Mouse (Mus musculus): ENCODE data around the gene Pold1.

The Pold1 gene

DNA sequence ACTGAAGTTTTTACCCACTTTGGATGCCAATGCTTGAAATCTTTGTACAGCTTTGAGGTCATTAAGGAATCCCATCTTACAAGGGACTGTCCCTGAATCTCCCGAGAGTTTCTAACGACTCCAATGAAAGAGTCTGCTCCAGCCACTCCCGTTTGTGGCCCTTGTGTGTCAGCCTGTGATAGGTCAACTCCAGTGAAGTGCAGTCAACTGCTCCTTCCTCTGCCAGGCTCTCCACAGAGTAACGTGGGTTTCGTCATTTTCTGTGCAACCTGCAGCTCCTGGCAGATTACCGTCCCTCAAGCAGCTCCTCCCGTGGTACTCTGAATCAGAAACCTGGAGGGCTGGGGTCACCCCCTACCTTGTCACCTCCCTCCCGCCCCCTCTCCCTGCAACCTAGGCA, 14.6 kb upstream of the Pold1 start:
- CTCF ChIA-PET: interaction anchor here in 2 of 4 experiments (0.6 to 1.6 kb wide), 7 partner anchors 41 to 130 kb away, joined by 3 to 13 read pairs (median 4); no protein-coding TSS in a partner anchor
- POLR2A ChIA-PET: interaction anchor here in 3 of 4 experiments (0.6 to 1.0 kb wide), 5 partner anchors 27 to 1021 kb away, joined by 3 to 6 read pairs (median 5); partner anchors contain the start of gene Kcnc3 (in 1 of the 3)

GRCm38 (mm10) chr7:44560435-44561400, 12.1 kb upstream of the Pold1 start:
- ChIA-PET POLR2A (interaction anchor here in 3 of 4 experiments (0.6 to 2.4 kb wide), 25 partner anchors 11 to 369 kb away, joined by 3 to 11 read pairs (median 3); partner anchors contain the start of genes Emc10 (in 2 of the 3), Fam71e1 (in 2 of the 3), Kcnc3 (in 2 of the 3) and Pold1 (in 2 of the 3)), CTCF (interaction anchor here (0.5 to 3.3 kb wide), 55 partner anchors 9 to 916 kb away, joined by 3 to 28 read pairs (median 4); partner anchors contain the start of genes Pold1 (in 2 of the 4), 1700028J19Rik (in 1 of the 4), 2410002F23Rik (in 1 of the 4) and Emc10 (in 1 of the 4))

- ChIA-PET CTCF (interaction anchor here in 1 of 4 experiments (0.6 kb wide), 1 partner anchor 17 kb away, joined by 6 read pairs; no protein-coding TSS in a partner anchor), POLR2A (interaction anchor here in 1 of 4 experiments (1.0 to 1.6 kb wide), 2 partner anchors 9 to 33 kb away, joined by 4 read pairs; partner anchors contain the start of genes Kcnc3 and Pold1)
Measured at GRCm38 (mm10) chr7:44557629-44558028, 9.0 kb upstream of the Pold1 start.

- POLR2A ChIA-PET: interaction anchor here in 3 of 4 experiments (0.6 to 4.2 kb wide), 32 partner anchors 10 to 432 kb away, joined by 3 to 23 read pairs (median 3); partner anchors contain the start of genes Il4i1 (in 2 of the 3), Kcnc3 (in 2 of the 3), Nup62 (in 2 of the 3) and Emc10 (in 1 of the 3)
- CTCF ChIA-PET: interaction anchor here in 3 of 4 experiments (0.6 to 1.6 kb wide), 13 partner anchors 18 to 269 kb away, joined by 3 to 5 read pairs (median 3); partner anchors contain the start of genes Emc10 (in 1 of the 3) and Fam71e1 (in 1 of the 3)
Measured at GRCm38 (mm10) chr7:44553826-44554225, 5.2 kb upstream of the Pold1 start, which contains the start of gene Nr1h2. Gene Nr1h2, minus strand, starts transcription at chr7:44553951.

DNA sequence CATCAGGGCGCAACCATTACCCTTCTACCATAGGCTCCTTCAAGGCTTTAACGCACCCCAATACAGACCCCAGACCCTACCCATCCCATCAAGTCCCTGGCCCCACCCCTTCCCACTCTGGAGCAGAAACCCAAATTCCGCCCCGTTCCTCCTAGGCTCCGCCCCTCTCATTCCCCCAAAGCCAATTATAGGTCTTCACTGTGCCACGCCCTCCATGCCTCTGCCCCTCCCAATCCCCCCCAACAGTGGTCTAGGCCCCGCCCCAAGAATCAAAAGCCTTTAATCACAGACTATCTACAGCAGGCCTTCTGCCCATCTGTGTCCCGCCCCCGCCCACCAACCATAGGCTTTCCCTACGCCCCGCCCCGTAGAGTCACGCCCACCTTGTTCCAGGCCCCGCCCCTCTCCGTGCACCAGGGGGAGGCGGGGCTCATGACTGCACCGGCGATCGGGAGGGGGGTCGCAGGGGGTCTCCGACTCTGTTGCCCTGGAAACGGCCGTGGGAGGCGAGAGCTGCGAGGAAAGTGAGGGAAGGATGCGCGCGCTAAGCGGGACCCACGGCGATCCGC, 4.6 kb upstream of the Pold1 start:
- POLR2A ChIA-PET: interaction anchor here in 3 of 4 experiments (0.6 to 4.2 kb wide), 22 partner anchors 11 to 433 kb away, joined by 3 to 23 read pairs (median 4); partner anchors contain the start of genes Kcnc3 (in 2 of the 3), Emc10 (in 1 of the 3), Fam71e1 (in 1 of the 3) and Il4i1 (in 1 of the 3)
- CTCF ChIA-PET: interaction anchor here in 2 of 4 experiments (0.6 to 1.3 kb wide), 4 partner anchors 23 to 64 kb away, joined by 3 to 5 read pairs (median 3); partner anchors contain the start of genes Emc10 (in 1 of the 2) and Fam71e1 (in 1 of the 2)

DNA sequence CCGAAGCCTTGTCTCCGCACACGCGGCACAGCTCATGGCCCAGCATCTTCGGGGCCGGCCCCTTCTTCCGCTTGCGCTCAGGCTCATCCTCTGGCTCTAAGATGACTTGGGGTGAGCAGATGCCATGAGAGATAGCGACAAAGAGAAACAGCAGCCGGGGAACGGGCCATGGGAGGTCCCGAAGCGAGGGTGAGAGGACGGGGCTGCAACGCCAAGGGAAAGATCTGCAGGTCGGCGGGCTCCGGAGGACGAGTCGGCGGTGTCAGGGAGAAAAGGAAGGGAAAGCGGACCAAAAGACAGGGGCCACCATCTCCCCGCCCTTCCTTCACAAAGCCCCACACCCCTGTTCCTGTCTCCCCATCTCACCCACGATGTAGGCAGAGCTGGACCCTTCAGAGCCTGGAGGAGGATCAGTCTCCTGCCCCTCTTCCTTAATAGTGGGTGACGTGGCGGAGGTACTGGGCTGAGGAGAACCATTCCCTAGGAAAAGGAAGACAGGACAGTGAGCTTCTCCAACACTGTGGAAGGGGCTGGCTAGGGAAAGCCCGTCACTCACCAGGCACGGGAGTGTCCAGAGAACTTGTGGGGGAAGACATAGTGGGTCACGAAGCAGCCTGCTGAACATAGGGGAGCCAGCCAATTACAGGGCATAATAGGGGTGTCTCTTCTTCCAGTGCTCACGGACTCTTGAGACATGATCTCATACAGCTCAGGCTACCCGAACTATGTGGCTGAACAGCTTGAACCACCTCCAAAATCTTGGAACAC, 3.7 kb upstream of the Pold1 start:
- ChIA-PET CTCF (interaction anchor here in 3 of 4 experiments (0.5 to 1.7 kb wide), 8 partner anchors 8 to 56 kb away, joined by 3 to 6 read pairs (median 3); partner anchors contain the start of genes Emc10 (in 1 of the 3) and Fam71e1 (in 1 of the 3)), POLR2A (interaction anchor here in 2 of 4 experiments (0.5 to 4.2 kb wide), 17 partner anchors 9 to 298 kb away, joined by 3 to 23 read pairs (median 4); partner anchors contain the start of genes Kcnc3 (in 2 of the 2), Atf5 (in 1 of the 2), Emc10 (in 1 of the 2) and Fam71e1 (in 1 of the 2))

DNA sequence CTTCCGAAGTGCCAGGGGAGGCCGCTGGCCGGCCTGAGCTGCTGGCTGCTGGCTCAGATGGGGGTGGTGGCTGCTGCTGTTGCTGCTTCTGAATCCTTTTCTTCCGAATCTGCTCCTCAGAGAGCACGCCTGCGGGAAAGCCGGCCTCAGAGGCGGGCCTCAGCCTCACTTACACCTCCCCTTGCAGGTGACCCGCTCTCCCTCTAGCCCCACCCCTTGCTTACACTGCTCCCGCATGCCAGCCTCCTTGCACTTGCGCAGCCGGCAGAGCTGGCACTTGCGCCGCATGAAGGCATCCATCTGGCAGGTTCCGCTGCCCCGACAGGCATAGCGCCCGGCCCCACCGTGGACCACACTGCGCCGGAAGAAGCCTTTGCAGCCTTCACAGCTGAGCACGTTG, 3.1 kb upstream of the Pold1 start:
- POLR2A ChIA-PET: interaction anchor here in 2 of 4 experiments (0.9 to 4.2 kb wide), 16 partner anchors 9 to 298 kb away, joined by 3 to 23 read pairs (median 4); partner anchors contain the start of genes Atf5 (in 1 of the 2), Emc10 (in 1 of the 2), Fam71e1 (in 1 of the 2) and Il4i1 (in 1 of the 2)
- CTCF ChIA-PET: interaction anchor here in 3 of 4 experiments (0.5 to 1.7 kb wide), 8 partner anchors 9 to 55 kb away, joined by 3 to 6 read pairs (median 3); partner anchors contain the start of genes Emc10 (in 1 of the 3) and Fam71e1 (in 1 of the 3)

- ChIA-PET POLR2A (interaction anchor here in 2 of 4 experiments (0.9 to 4.2 kb wide), 11 partner anchors 9 to 157 kb away, joined by 3 to 23 read pairs (median 4); partner anchors contain the start of gene Kcnc3 (in 1 of the 2)), CTCF (interaction anchor here in 3 of 4 experiments (0.8 to 1.7 kb wide), 5 partner anchors 9 to 55 kb away, joined by 3 to 6 read pairs (median 3); partner anchors contain the start of genes Emc10 (in 1 of the 3) and Fam71e1 (in 1 of the 3))
Measured at GRCm38 (mm10) chr7:44551301-44551700, 2.7 kb upstream of the Pold1 start.

DNA sequence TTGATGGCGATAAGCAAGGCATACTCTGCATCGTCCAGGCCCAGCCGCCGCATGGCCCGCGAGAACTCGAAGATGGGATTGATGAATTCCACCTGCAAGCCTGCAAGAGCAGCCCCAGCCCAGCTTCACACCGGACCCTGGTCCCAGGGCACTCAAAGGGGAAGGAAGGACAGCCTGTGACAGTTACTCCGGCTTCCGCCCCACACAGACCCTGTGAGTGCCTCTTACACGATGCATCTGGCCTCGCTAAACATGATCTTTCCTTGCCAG, 1.7 kb upstream of the Pold1 start:
- ChIA-PET CTCF (interaction anchor here in 1 of 4 experiments (5.6 kb wide), 1 partner anchor 23 kb away, joined by 71 read pairs; no protein-coding TSS in a partner anchor), POLR2A (interaction anchor here in 2 of 4 experiments (0.6 to 5.3 kb wide), 4 partner anchors 13 to 40 kb away, joined by 3 to 48 read pairs (median 12); partner anchors contain the start of gene Kcnc3 (in 1 of the 2))

DNA sequence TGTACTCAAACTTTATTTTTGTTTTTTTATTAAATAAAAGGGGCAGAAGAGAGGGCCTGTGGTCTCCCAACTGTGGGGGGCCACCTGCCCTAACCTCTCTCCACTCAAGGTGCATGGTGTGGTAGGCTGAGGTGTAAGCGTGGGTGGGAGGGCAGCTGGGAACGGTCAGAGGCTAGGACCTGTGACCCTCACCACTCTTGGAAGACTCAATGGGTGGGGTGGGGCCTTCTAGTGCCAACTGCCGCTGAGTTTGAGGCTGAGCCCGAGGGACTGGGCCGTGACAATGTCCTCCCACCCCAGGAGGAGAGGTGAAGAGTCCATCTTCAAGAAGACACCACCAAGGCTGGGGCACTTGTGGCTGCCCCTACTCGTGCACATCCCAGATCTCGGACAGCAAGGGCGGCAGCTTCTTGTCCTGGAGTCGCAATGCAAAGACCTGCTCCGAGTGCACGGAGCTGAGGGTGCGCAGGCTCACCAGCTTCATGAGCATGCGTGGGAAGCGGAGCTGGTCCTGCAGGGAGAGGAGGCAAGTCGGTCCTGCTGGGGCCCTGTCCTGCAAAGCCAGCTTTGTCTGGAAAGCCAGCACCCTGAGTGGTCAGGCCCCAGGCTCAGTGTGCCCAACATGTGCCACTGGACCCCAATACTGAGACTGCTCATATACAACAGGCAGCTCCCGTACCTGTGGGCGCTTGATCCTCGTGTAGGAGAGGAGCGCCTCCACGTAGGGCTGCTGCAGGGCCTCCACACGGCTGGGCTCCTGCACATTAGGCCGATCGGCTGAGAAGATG, 1.2 kb upstream of the Pold1 start:
- CTCF ChIA-PET: interaction anchor here in 2 of 4 experiments (1.4 to 5.6 kb wide), 4 partner anchors 22 to 98 kb away, joined by 4 to 71 read pairs (median 10); no protein-coding TSS in a partner anchor

GRCm38 (mm10) chr7:44547725-44548124, 924 bp downstream of the Pold1 start:
- CTCF ChIA-PET: interaction anchor here (0.8 to 5.6 kb wide), 24 partner anchors 9 to 285 kb away, joined by 3 to 71 read pairs (median 5); partner anchors contain the start of genes Kcnc3 (in 1 of the 4) and Spib (in 1 of the 4)
- POLR2A ChIA-PET: interaction anchor here in 3 of 4 experiments (0.5 to 5.3 kb wide), 37 partner anchors 8 to 767 kb away, joined by 3 to 49 read pairs (median 5); partner anchors contain the start of genes Kcnc3 (in 2 of the 3), Atf5 (in 1 of the 3), Emc10 (in 1 of the 3) and Fam71e1 (in 1 of the 3)

More for the DNA sequence above, 1.2 kb upstream of the Pold1 start:
- POLR2A ChIA-PET: interaction anchor here in 3 of 4 experiments (0.6 to 5.3 kb wide), 9 partner anchors 11 to 267 kb away, joined by 3 to 48 read pairs (median 4); partner anchors contain the start of genes Atf5 (in 1 of the 3), Il4i1 (in 1 of the 3), Kcnc3 (in 1 of the 3) and Nup62 (in 1 of the 3)

DNA sequence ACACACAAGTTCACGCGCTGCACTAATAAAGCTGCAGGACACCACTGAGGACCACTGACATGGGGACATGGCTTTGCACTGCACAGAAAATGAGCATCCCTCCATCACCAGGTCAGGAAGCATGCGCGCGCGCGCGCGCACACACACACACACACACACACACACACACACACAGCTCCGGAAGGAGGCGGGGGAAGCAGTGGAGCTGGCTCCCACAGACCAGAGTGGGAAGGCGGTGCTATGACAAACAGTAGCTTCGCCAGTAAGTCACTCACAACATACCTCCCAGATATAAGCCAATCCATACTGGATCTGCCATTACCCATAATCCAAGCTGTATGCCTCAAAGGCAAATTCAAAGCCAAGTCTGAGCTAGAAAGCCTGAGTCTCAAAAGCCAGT, 1.6 kb downstream of the Pold1 start:
- ChIA-PET POLR2A (interaction anchor here in 3 of 4 experiments (0.7 to 5.3 kb wide), 23 partner anchors 8 to 303 kb away, joined by 3 to 49 read pairs (median 5); partner anchors contain the start of genes Kcnc3 (in 2 of the 3) and Spib (in 1 of the 3)), CTCF (interaction anchor here in 3 of 4 experiments (0.6 to 5.6 kb wide), 19 partner anchors 8 to 284 kb away, joined by 3 to 71 read pairs (median 3); partner anchors contain the start of genes Kcnc3 (in 1 of the 3) and Spib (in 1 of the 3))

DNA sequence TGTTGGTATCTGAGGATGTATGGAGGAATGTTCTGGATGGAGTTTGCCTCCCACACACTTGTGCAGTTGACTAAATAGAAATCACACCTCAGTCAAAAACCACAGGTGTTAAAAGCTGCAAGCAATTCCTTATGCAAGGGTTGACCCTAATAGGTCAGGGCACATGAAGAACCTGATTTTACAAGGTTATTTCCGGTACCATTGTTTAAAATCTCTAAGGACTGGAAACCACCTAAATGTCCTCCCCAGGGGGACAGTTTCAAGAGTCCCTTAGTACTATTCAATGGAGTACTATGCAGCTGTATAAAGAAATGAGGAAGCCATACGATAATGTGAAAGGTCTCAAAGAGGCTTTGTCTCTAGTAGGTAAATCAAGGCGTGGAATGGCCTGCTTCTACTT, 2.4 kb downstream of the Pold1 start:
- CTCF ChIA-PET: interaction anchor here in 3 of 4 experiments (0.6 to 5.6 kb wide), 16 partner anchors 11 to 283 kb away, joined by 3 to 71 read pairs (median 4); partner anchors contain the start of genes Kcnc3 (in 1 of the 3) and Spib (in 1 of the 3)

GRCm38 (mm10) chr7:44543071-44543470, 5.6 kb downstream of the Pold1 start:
- ChIA-PET POLR2A (interaction anchor here in 3 of 4 experiments (0.5 to 6.0 kb wide), 14 partner anchors 9 to 307 kb away, joined by 3 to 40 read pairs (median 4); partner anchors contain the start of genes 1700028J19Rik (in 1 of the 3) and 2410002F23Rik (in 1 of the 3)), CTCF (interaction anchor here in 3 of 4 experiments (0.6 to 2.0 kb wide), 7 partner anchors 11 to 629 kb away, joined by 3 to 7 read pairs (median 4); no protein-coding TSS in a partner anchor)

More for the DNA sequence above, 2.4 kb downstream of the Pold1 start:
- POLR2A ChIA-PET: interaction anchor here in 3 of 4 experiments (0.5 to 5.3 kb wide), 13 partner anchors 9 to 283 kb away, joined by 3 to 49 read pairs (median 6); partner anchors contain the start of genes Kcnc3 (in 1 of the 3) and Spib (in 1 of the 3)
